Mouse (Mus musculus): ENCODE data around the gene AL607142.1. TPM values are rescaled to one million over a fixed set of nuclear protein-coding genes. Genes with fewer than 3 reads are reported as not detected.

The AL607142.1 gene
- polyA plus RNA-seq, 1 experiment from 2014 or later = not detected

GRCm38 (mm10) chr4:120083700-120084099 lies 18.9 kb downstream of the AL607142.1 start:
- Histone ChIP-seq H3K36me3 (ENCODE audit: insufficient read depth, low read length) (no peaks in the 10 kb centered on the region), H3K27ac (ENCODE audit: low read length) (no peak overlapping the region), H3K27me3 (ENCODE audit: insufficient read depth, low read length) (no peaks in the 10 kb centered on the region), H3K4me2 (replicated peaks; ENCODE audit: low read depth, low read length) (no peak overlapping the region), H3K4me3 (ENCODE audit: low read length) (no peak overlapping the region), H3K9ac (replicated peaks; ENCODE audit: low read length) (no peak overlapping the region), H3K9me3 (ENCODE audit: low read length) (no peaks in the 10 kb centered on the region), H3K4me1 (ENCODE audit: insufficient read depth, low read length) (no peaks in the 10 kb centered on the region)
- WGBS = 72% methylated on average over 3 of the region's 3 CpGs
- no peak for ATAC-seq (ENCODE audit: low FRiP score, low TSS enrichment)

GRCm38 (mm10) chr4:120089536-120089935 lies 24.7 kb downstream of the AL607142.1 start:
- Histone ChIP-seq H3K27ac (ENCODE audit: low read length) (no peak overlapping the region), H3K9ac (replicated peaks; ENCODE audit: low read length) (no peak overlapping the region), H3K36me3 (ENCODE audit: insufficient read depth, low read length) (no peaks in the 10 kb centered on the region), H3K27me3 (ENCODE audit: insufficient read depth, low read length) (no peaks in the 10 kb centered on the region), H3K4me3 (ENCODE audit: low read length) (no peak overlapping the region), H3K4me2 (replicated peaks; ENCODE audit: low read depth, low read length) (no peak overlapping the region), H3K4me1 (ENCODE audit: insufficient read depth, low read length) (no peaks in the 10 kb centered on the region), H3K9me3 (ENCODE audit: low read length) (no peaks in the 10 kb centered on the region)
- ATAC-seq (ENCODE audit: low FRiP score, low TSS enrichment) = no peak
- WGBS = 75% methylated on average over 8 of the region's 8 CpGs

GRCm38 (mm10) chr4:120091997-120092783 lies 27.4 kb downstream of the AL607142.1 start:
- Histone ChIP-seq H3K4me1 (ENCODE audit: insufficient read depth, low read length) (no peaks in the 10 kb centered on the region), H3K9me3 (ENCODE audit: low read length) (no peaks in the 10 kb centered on the region), H3K36me3 (ENCODE audit: insufficient read depth, low read length) (no peaks in the 10 kb centered on the region), H3K27ac (ENCODE audit: low read length) (no peak overlapping the region), H3K4me3 (ENCODE audit: low read length) (no peak overlapping the region), H3K9ac (replicated peaks; ENCODE audit: low read length) (no peak overlapping the region), H3K27me3 (ENCODE audit: insufficient read depth, low read length) (no peaks in the 10 kb centered on the region), H3K4me2 (replicated peaks; ENCODE audit: low read depth, low read length) (no peak overlapping the region)
- WGBS = 76% methylated on average over 1 of the region's 1 CpGs
- ATAC-seq (ENCODE audit: low FRiP score, low TSS enrichment) = no peak

- 88% methylated on average over 19 of the region's 19 CpGs for WGBS
These were observed 32.1 kb downstream of the AL607142.1 start for GRCm38 (mm10) chr4:120096935-120097334.

GRCm38 (mm10) chr4:120101186-120101585 lies 36.4 kb downstream of the AL607142.1 start:
- H3K9me3 ChIP-seq (ENCODE audit: low read length) = peaks cover 10% of the 10 kb centered on the region
- ATAC-seq (ENCODE audit: low FRiP score, low TSS enrichment) = no peak
- H3K4me3 ChIP-seq (ENCODE audit: low read length) = no peak overlapping the region
- no peak overlapping the region for H3K9ac ChIP-seq (replicated peaks; ENCODE audit: low read length)
- H3K4me2 ChIP-seq (replicated peaks; ENCODE audit: low read depth, low read length) = no peak overlapping the region
- H3K27ac ChIP-seq (ENCODE audit: low read length) = no peak overlapping the region
- H3K27me3 ChIP-seq (ENCODE audit: insufficient read depth, low read length) = no peaks in the 10 kb centered on the region
- no peaks in the 10 kb centered on the region for H3K36me3 ChIP-seq (ENCODE audit: insufficient read depth, low read length)
- no peaks in the 10 kb centered on the region for H3K4me1 ChIP-seq (ENCODE audit: insufficient read depth, low read length)

More at GRCm38 (mm10) chr4:120096935-120097334, 32.1 kb downstream of the AL607142.1 start:
- Histone ChIP-seq H3K27ac (ENCODE audit: low read length) (no peak overlapping the region), H3K4me3 (ENCODE audit: low read length) (no peak overlapping the region), H3K9me3 (ENCODE audit: low read length) (peaks cover 10% of the 10 kb centered on the region), H3K4me1 (ENCODE audit: insufficient read depth, low read length) (no peaks in the 10 kb centered on the region), H3K27me3 (ENCODE audit: insufficient read depth, low read length) (no peaks in the 10 kb centered on the region), H3K4me2 (replicated peaks; ENCODE audit: low read depth, low read length) (no peak overlapping the region), H3K9ac (replicated peaks; ENCODE audit: low read length) (no peak overlapping the region), H3K36me3 (ENCODE audit: insufficient read depth, low read length) (no peaks in the 10 kb centered on the region)
- ATAC-seq (ENCODE audit: low FRiP score, low TSS enrichment) = no peak

GRCm38 (mm10) chr4:120104599-120104998 lies 39.8 kb downstream of the AL607142.1 start:
- Histone ChIP-seq H3K27ac (ENCODE audit: low read length) (no peak overlapping the region), H3K27me3 (ENCODE audit: insufficient read depth, low read length) (no peaks in the 10 kb centered on the region), H3K4me3 (ENCODE audit: low read length) (no peak overlapping the region), H3K36me3 (ENCODE audit: insufficient read depth, low read length) (no peaks in the 10 kb centered on the region), H3K9ac (replicated peaks; ENCODE audit: low read length) (no peak overlapping the region), H3K4me2 (replicated peaks; ENCODE audit: low read depth, low read length) (no peak overlapping the region), H3K9me3 (ENCODE audit: low read length) (no peaks in the 10 kb centered on the region), H3K4me1 (ENCODE audit: insufficient read depth, low read length) (no peaks in the 10 kb centered on the region)
- WGBS = 56% methylated on average over 5 of the region's 5 CpGs
- 0 out of 2 replicates have a peak, but pooled peaks have one; percentile 42 for ATAC-seq (ENCODE audit: low FRiP score, low TSS enrichment)

GRCm38 (mm10) chr4:120106362-120106761 lies 41.6 kb downstream of the AL607142.1 start:
- Histone ChIP-seq H3K27ac (ENCODE audit: low read length) (no peak overlapping the region), H3K27me3 (ENCODE audit: insufficient read depth, low read length) (no peaks in the 10 kb centered on the region), H3K36me3 (ENCODE audit: insufficient read depth, low read length) (no peaks in the 10 kb centered on the region), H3K9ac (replicated peaks; ENCODE audit: low read length) (no peak overlapping the region), H3K4me1 (ENCODE audit: insufficient read depth, low read length) (no peaks in the 10 kb centered on the region), H3K9me3 (ENCODE audit: low read length) (no peaks in the 10 kb centered on the region), H3K4me2 (replicated peaks; ENCODE audit: low read depth, low read length) (no peak overlapping the region), H3K4me3 (ENCODE audit: low read length) (no peak overlapping the region)
- WGBS = 90% methylated on average over 3 of the region's 3 CpGs
- no peak for ATAC-seq (ENCODE audit: low FRiP score, low TSS enrichment)

- Histone ChIP-seq H3K4me3 (ENCODE audit: low read length) (no peak overlapping the region), H3K4me2 (replicated peaks; ENCODE audit: low read depth, low read length) (no peak overlapping the region), H3K27me3 (ENCODE audit: insufficient read depth, low read length) (no peaks in the 10 kb centered on the region), H3K27ac (ENCODE audit: low read length) (no peak overlapping the region), H3K9me3 (ENCODE audit: low read length) (no peaks in the 10 kb centered on the region), H3K9ac (replicated peaks; ENCODE audit: low read length) (no peak overlapping the region), H3K4me1 (ENCODE audit: insufficient read depth, low read length) (no peaks in the 10 kb centered on the region), H3K36me3 (ENCODE audit: insufficient read depth, low read length) (no peaks in the 10 kb centered on the region)
- 76% methylated on average over 8 of the region's 8 CpGs for WGBS
- no peak for ATAC-seq (ENCODE audit: low FRiP score, low TSS enrichment)
These were observed 43.0 kb downstream of the AL607142.1 start for GRCm38 (mm10) chr4:120107787-120108186.

- no peak overlapping the region for H3K4me3 ChIP-seq (ENCODE audit: low read length)
- H3K27ac ChIP-seq (ENCODE audit: low read length) = no peak overlapping the region
- H3K9ac ChIP-seq (replicated peaks; ENCODE audit: low read length) = no peak overlapping the region
- H3K27me3 ChIP-seq (ENCODE audit: insufficient read depth, low read length) = no peaks in the 10 kb centered on the region
- whole genome bisulfite sequencing = 81% methylated on average over 3 of the region's 3 CpGs
- no peak overlapping the region for H3K4me2 ChIP-seq (replicated peaks; ENCODE audit: low read depth, low read length)
- H3K4me1 ChIP-seq (ENCODE audit: insufficient read depth, low read length) = no peaks in the 10 kb centered on the region
- no peaks in the 10 kb centered on the region for H3K9me3 ChIP-seq (ENCODE audit: low read length)
- no peaks in the 10 kb centered on the region for H3K36me3 ChIP-seq (ENCODE audit: insufficient read depth, low read length)
- ATAC-seq (ENCODE audit: low FRiP score, low TSS enrichment) = no peak
These were observed 50.7 kb downstream of the AL607142.1 start for GRCm38 (mm10) chr4:120115516-120115915.

GRCm38 (mm10) chr4:120116312-120116711 lies 51.5 kb downstream of the AL607142.1 start:
- no peaks in the 10 kb centered on the region for H3K27me3 ChIP-seq (ENCODE audit: insufficient read depth, low read length)
- 78% methylated on average over 1 of the region's 1 CpGs for WGBS
- no peak overlapping the region for H3K27ac ChIP-seq (ENCODE audit: low read length)
- no peak for ATAC-seq (ENCODE audit: low FRiP score, low TSS enrichment)
- no peak overlapping the region for H3K4me3 ChIP-seq (ENCODE audit: low read length)
- H3K4me1 ChIP-seq (ENCODE audit: insufficient read depth, low read length) = no peaks in the 10 kb centered on the region
- no peak overlapping the region for H3K4me2 ChIP-seq (replicated peaks; ENCODE audit: low read depth, low read length)
- H3K9me3 ChIP-seq (ENCODE audit: low read length) = no peaks in the 10 kb centered on the region
- H3K9ac ChIP-seq (replicated peaks; ENCODE audit: low read length) = no peak overlapping the region
- no peaks in the 10 kb centered on the region for H3K36me3 ChIP-seq (ENCODE audit: insufficient read depth, low read length)
